20 mouse cellular contexts compared by ENCODE assay signal in the genomic region with DNA sequence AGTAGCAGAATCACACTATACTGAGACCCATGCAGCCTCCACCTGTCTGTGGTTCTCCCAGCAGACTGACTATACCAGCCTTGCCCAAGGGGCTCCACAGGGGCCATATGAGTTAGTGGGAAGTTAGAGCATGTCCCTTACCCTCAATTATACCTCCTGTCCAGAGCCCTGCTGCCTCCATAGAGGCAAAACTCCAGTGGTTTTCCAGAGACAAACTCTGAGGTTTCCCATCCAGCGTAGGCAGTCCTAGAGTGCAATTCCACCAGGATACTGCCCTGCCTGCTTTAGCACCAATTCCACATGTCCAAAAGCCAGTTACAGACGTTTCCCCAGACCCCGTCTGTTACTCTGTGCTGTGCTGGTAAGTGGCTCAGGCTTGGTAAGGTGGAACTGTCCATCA. TPM values are rescaled to one million over a fixed set of nuclear protein-coding genes. Genes with fewer than 3 reads are reported as not detected.
DNase-seq lines count a peak whose midpoint lies in the region; ATAC-seq lines count a peak whose summit lies in the region.
"Had no signal": no experiment of that assay in that cellular context is flagged by ENCODE, and none has a peak within 500 bp of the region (broad histone marks: within the 10 kb centered on the region; RNA-seq: fewer than 3 reads in every experiment).

No protein-coding gene starts in this region.

- H3K9ac ChIP-seq in hindbrain, embryonic 13.5 days = no peak overlapping the region
- no peak overlapping the region for H3K9ac ChIP-seq in midbrain, embryonic 11.5 days (ENCODE audit: low read length)
- H3K9ac ChIP-seq in midbrain, embryonic 15.5 days = no peak overlapping the region
- no peak overlapping the region for H3K9ac ChIP-seq in midbrain, embryonic 12.5 days (replicated peaks)
- 0 out of 2 replicates have a peak overlapping the region, but pooled peaks have one; percentile 0 for H3K9ac ChIP-seq in midbrain, embryonic 13.5 days (replicated peaks)
- no peak overlapping the region for H3K9ac ChIP-seq in kidney, embryonic 16.5 days (replicated peaks; ENCODE audit: low read length)
- H3K9ac ChIP-seq: embryonic facial prominence, embryonic 13.5 days; forebrain, embryonic 13.5 days; heart, embryonic 15.5 days had no signal

- no peak for DNase-seq in hindbrain, embryonic 10.5 days (ENCODE audit: low spot score)
- DNase-seq in midbrain, embryonic 11.5 days (ENCODE audit: low spot score, missing footprints) = peak; percentile 78
- no peak for DNase-seq in right cerebral cortex, postnatal 10 days (ENCODE audit: low spot score in 2 of 2)
- DNase-seq: adrenal gland, adult 2 months; adrenal gland, postnatal 25 days; cerebellum, adult 18-20 months; cerebellum, adult 9-11 months; cerebellum, postnatal 36 days; gastrocnemius, postnatal 36 days; heart, adult 18-20 months; heart, postnatal 14 days had no signal

- no peak overlapping the region for H3K27ac ChIP-seq in hindbrain, embryonic 13.5 days
- no peak overlapping the region for H3K27ac ChIP-seq in hindbrain, embryonic 10.5 days
- H3K27ac ChIP-seq in midbrain, embryonic 11.5 days (ENCODE audit: low read depth, low read length) = no peak overlapping the region
- H3K27ac ChIP-seq in midbrain, embryonic 15.5 days = no peak overlapping the region
- 0 out of 2 replicates have a peak overlapping the region, but pooled peaks have one; percentile 35 for H3K27ac ChIP-seq in midbrain, embryonic 12.5 days (replicated peaks)
- peak overlapping the region; percentile 44 for H3K27ac ChIP-seq in midbrain, embryonic 13.5 days
- no peak overlapping the region for H3K27ac ChIP-seq in kidney, embryonic 16.5 days (ENCODE audit: low read length)
- H3K27ac ChIP-seq: embryonic facial prominence, embryonic 13.5 days; forebrain, embryonic 13.5 days; heart, embryonic 15.5 days had no signal

- 0 out of 2 replicates have a peak, but pooled peaks have one; percentile 8 for ATAC-seq in hindbrain, embryonic 13.5 days (ENCODE audit: low FRiP score)
- no peak; the same call in 1 of the 2 replicates for ATAC-seq in midbrain, embryonic 11.5 days (ENCODE audit: low FRiP score)
- no peak for ATAC-seq in midbrain, embryonic 15.5 days (replicated peaks)
- no peak for ATAC-seq in midbrain, embryonic 12.5 days (ENCODE audit: low FRiP score, low read depth)
- ATAC-seq in midbrain, embryonic 13.5 days = no peak
- no peak for ATAC-seq in kidney, embryonic 16.5 days (ENCODE audit: low FRiP score, low TSS enrichment)
- ATAC-seq: forebrain, embryonic 13.5 days had no signal

- no peak overlapping the region for H3K4me2 ChIP-seq in hindbrain, embryonic 13.5 days
- H3K4me2 ChIP-seq in midbrain, embryonic 11.5 days = no peak overlapping the region
- H3K4me2 ChIP-seq in midbrain, embryonic 15.5 days = no peak overlapping the region
- no peak overlapping the region for H3K4me2 ChIP-seq in midbrain, embryonic 12.5 days (replicated peaks)
- no peak overlapping the region for H3K4me2 ChIP-seq in midbrain, embryonic 13.5 days (replicated peaks)
- no peak overlapping the region for H3K4me2 ChIP-seq in kidney, embryonic 16.5 days (replicated peaks; ENCODE audit: low read depth, low read length)
- H3K4me2 ChIP-seq: embryonic facial prominence, embryonic 13.5 days; forebrain, embryonic 13.5 days; heart, embryonic 11.5 days; heart, embryonic 15.5 days had no signal

- no peak overlapping the region for H3K4me3 ChIP-seq in hindbrain, embryonic 13.5 days
- no peak overlapping the region for H3K4me3 ChIP-seq in hindbrain, embryonic 10.5 days
- no peak overlapping the region for H3K4me3 ChIP-seq in midbrain, embryonic 11.5 days (ENCODE audit: low read depth, low read length)
- no peak overlapping the region for H3K4me3 ChIP-seq in midbrain, embryonic 15.5 days
- H3K4me3 ChIP-seq in midbrain, embryonic 12.5 days = no peak overlapping the region
- H3K4me3 ChIP-seq in midbrain, embryonic 13.5 days (replicated peaks) = no peak overlapping the region
- no peak overlapping the region for H3K4me3 ChIP-seq in kidney, embryonic 16.5 days (ENCODE audit: low read length)
- H3K4me3 ChIP-seq: embryonic facial prominence, embryonic 13.5 days; forebrain, embryonic 13.5 days; heart, embryonic 15.5 days had no signal

- H3K27me3 ChIP-seq in hindbrain, embryonic 13.5 days = 0 out of 2 replicates have a peak, but pooled peaks cover 2% of the 10 kb centered on the region
- peaks cover 4% of the 10 kb centered on the region; the same call in 1 of the 2 replicates for H3K27me3 ChIP-seq in hindbrain, embryonic 10.5 days (ENCODE audit: insufficient read depth, poor library complexity, severe bottlenecking)
- H3K27me3 ChIP-seq in midbrain, embryonic 11.5 days (ENCODE audit: control insufficient read depth, insufficient read depth, low read length) = no peaks in the 10 kb centered on the region
- H3K27me3 ChIP-seq in midbrain, embryonic 15.5 days (replicated peaks) = no peaks in the 10 kb centered on the region
- no peaks in the 10 kb centered on the region; the same call in 1 of the 2 replicates for H3K27me3 ChIP-seq in midbrain, embryonic 12.5 days
- H3K27me3 ChIP-seq in midbrain, embryonic 13.5 days = no peaks in the 10 kb centered on the region
- H3K27me3 ChIP-seq in kidney, embryonic 16.5 days (ENCODE audit: insufficient read depth, low read length) = no peaks in the 10 kb centered on the region
- H3K27me3 ChIP-seq: forebrain, embryonic 13.5 days had no signal

- peaks cover 26% of the 10 kb centered on the region for H3K4me1 ChIP-seq in hindbrain, embryonic 13.5 days (replicated peaks)
- H3K4me1 ChIP-seq in hindbrain, embryonic 10.5 days (replicated peaks) = peaks cover 14% of the 10 kb centered on the region; the same call in 1 of the 2 replicates
- H3K4me1 ChIP-seq in midbrain, embryonic 11.5 days (ENCODE audit: control insufficient read depth, insufficient read depth, low read length) = no peaks in the 10 kb centered on the region; the same call in 1 of the 2 replicates
- H3K4me1 ChIP-seq in midbrain, embryonic 15.5 days = peaks cover 7% of the 10 kb centered on the region
- peaks cover 11% of the 10 kb centered on the region; the same call in 1 of the 2 replicates for H3K4me1 ChIP-seq in midbrain, embryonic 12.5 days
- H3K4me1 ChIP-seq in midbrain, embryonic 13.5 days (replicated peaks) = peaks cover 13% of the 10 kb centered on the region
- H3K4me1 ChIP-seq in kidney, embryonic 16.5 days (ENCODE audit: insufficient read depth, low read length) = peaks cover 4% of the 10 kb centered on the region; the same call in 1 of the 2 replicates

- WGBS in hindbrain, embryonic 13.5 days = 66% methylated on average over 3 of the region's 3 CpGs
- 74% methylated on average over 3 of the region's 3 CpGs for WGBS in hindbrain, embryonic 10.5 days
- 55% methylated on average over 3 of the region's 3 CpGs for WGBS in midbrain, embryonic 11.5 days
- 62% methylated on average over 3 of the region's 3 CpGs for WGBS in midbrain, embryonic 15.5 days
- 55% methylated on average over 3 of the region's 3 CpGs for WGBS in midbrain, embryonic 12.5 days
- 63% methylated on average over 3 of the region's 3 CpGs for WGBS in midbrain, embryonic 13.5 days
- WGBS in kidney, embryonic 16.5 days = 66% methylated on average over 3 of the region's 3 CpGs

- no peaks in the 10 kb centered on the region for H3K9me3 ChIP-seq in hindbrain, embryonic 13.5 days
- no peaks in the 10 kb centered on the region for H3K9me3 ChIP-seq in hindbrain, embryonic 10.5 days
- H3K9me3 ChIP-seq in midbrain, embryonic 11.5 days (ENCODE audit: control insufficient read depth, low read length) = no peaks in the 10 kb centered on the region
- H3K9me3 ChIP-seq in midbrain, embryonic 15.5 days = no peaks in the 10 kb centered on the region
- no peaks in the 10 kb centered on the region for H3K9me3 ChIP-seq in midbrain, embryonic 12.5 days
- no peaks in the 10 kb centered on the region for H3K9me3 ChIP-seq in midbrain, embryonic 13.5 days
- H3K9me3 ChIP-seq in kidney, embryonic 16.5 days (ENCODE audit: low read length) = no peaks in the 10 kb centered on the region
- H3K9me3 ChIP-seq: embryonic facial prominence, embryonic 13.5 days; forebrain, embryonic 13.5 days; heart, embryonic 15.5 days had no signal

- no peaks in the 10 kb centered on the region for H3K36me3 ChIP-seq in hindbrain, embryonic 13.5 days
- no peaks in the 10 kb centered on the region for H3K36me3 ChIP-seq in hindbrain, embryonic 10.5 days
- no peaks in the 10 kb centered on the region for H3K36me3 ChIP-seq in midbrain, embryonic 11.5 days (ENCODE audit: control insufficient read depth, insufficient read depth, low read length)
- no peaks in the 10 kb centered on the region for H3K36me3 ChIP-seq in midbrain, embryonic 15.5 days (replicated peaks)
- no peaks in the 10 kb centered on the region for H3K36me3 ChIP-seq in midbrain, embryonic 12.5 days
- H3K36me3 ChIP-seq in midbrain, embryonic 13.5 days = no peaks in the 10 kb centered on the region
- no peaks in the 10 kb centered on the region for H3K36me3 ChIP-seq in kidney, embryonic 16.5 days (ENCODE audit: insufficient read depth, low read length)
- H3K36me3 ChIP-seq: embryonic facial prominence, embryonic 13.5 days; heart, embryonic 15.5 days had no signal

RNA-seq across cellular contexts. Expression of a gene that starts 59.6 kb away (rescaled TPM):
- polyA plus RNA-seq in hindbrain, embryonic 13.5 days (2015; fragmentation: Nextera tagmentation; extraction: Ambion mirVana) = 9.2 and 9.5 TPM in 2 replicates
- polyA plus RNA-seq in hindbrain, embryonic 10.5 days (2016; fragmentation: Nextera tagmentation; extraction: Ambion mirVana) = 5.3 TPM in 2 replicates
- 8.1 and 8.2 TPM in 2 replicates for polyA plus RNA-seq in midbrain, embryonic 11.5 days (2014; fragmentation: Nextera tagmentation; extraction: Ambion mirVana)
- 9.2 and 10.8 TPM in 2 replicates for polyA plus RNA-seq in midbrain, embryonic 15.5 days (2015; fragmentation: Nextera tagmentation; extraction: Ambion mirVana)
- 8.5 and 8.6 TPM in 2 replicates for polyA plus RNA-seq in midbrain, embryonic 12.5 days (2016; fragmentation: Nextera tagmentation; extraction: Ambion mirVana)
- 6.9 and 8.4 TPM in 2 replicates for polyA plus RNA-seq in midbrain, embryonic 13.5 days (2015; fragmentation: Nextera tagmentation; extraction: Ambion mirVana)
- polyA plus RNA-seq in kidney, embryonic 16.5 days (2015; fragmentation: Nextera tagmentation; extraction: Ambion mirVana) = 16.4 and 16.5 TPM in 2 replicates

Comparison
In these comparisons a context has a peak if more than half of its experiments do, and no peak if none do; other contexts are left out.
1. H3K27ac ChIP-seq: peak in midbrain, embryonic 12.5 days (single experiment) and midbrain, embryonic 13.5 days (single experiment); none in hindbrain, embryonic 13.5 days (single experiment), hindbrain, embryonic 10.5 days (single experiment), midbrain, embryonic 11.5 days (single experiment), midbrain, embryonic 15.5 days (single experiment) and kidney, embryonic 16.5 days (single experiment).